Mouse (Mus musculus) C2C12 (cell line): ENCODE results near the gene Prss33.

ENCODE experiments used
- CTCF ChIP-seq: IDR thresholded peaks from one replicate; pipeline ENCODE4 v1.5.1; 2011; ENCODE audit not compliant: control insufficient read depth, insufficient read depth, insufficient read length
- USF1 ChIP-seq: IDR thresholded peaks from one replicate; pipeline ENCODE4 v1.6.1; 2011; ENCODE audit warnings: low read depth, mild to moderate bottlenecking, control low read depth, moderate library complexity

- TF ChIP-seq USF1 (no peak), CTCF (peak; percentile 32)
These were observed 15.2 kb upstream of the Prss33 start for GRCm38 (mm10) chr17:23850853-23851749.
